Mouse (Mus musculus) forebrain, embryonic 13.5 days (tissue): ENCODE measurements around the gene Chchd4. TPM values are rescaled to one million over a fixed set of nuclear protein-coding genes. Genes with fewer than 3 reads are reported as not detected.
"Not testable (repeated sequence)": the region's sequence is repeated elsewhere in the genome, so short reads cannot be mapped to it uniquely, and the experiment has no call there.

Experiments used
- ATAC-seq: fragments of 200-750 bp; cut with Nextera tagmentation; 2 replicates; pipeline ENCODE4 v1.8.0; 2017
- H3K27ac ChIP-seq: fragments of 300-500 bp; sonication (generic); 2 replicates; pipeline ENCODE4 v1.5.1; 2015; ENCODE audit warnings: inconsistent platforms, mild to moderate bottlenecking, moderate library complexity
- H3K27me3 ChIP-seq: fragments of 300-500 bp; sonication (generic); 2 replicates; pipeline ENCODE4 v1.6.1; 2015; ENCODE audit warnings: mild to moderate bottlenecking, inconsistent platforms
- H3K36me3 ChIP-seq: fragments of 300-500 bp; sonication (generic); 2 replicates; pipeline ENCODE4 v1.6.1; 2015; ENCODE audit warnings: mild to moderate bottlenecking, inconsistent platforms; ENCODE audit not compliant: poor library complexity, severe bottlenecking
- H3K4me1 ChIP-seq: fragments of 300-500 bp; sonication (generic); 2 replicates; pipeline ENCODE4 v1.6.1; 2015; ENCODE audit warnings: inconsistent platforms
- H3K4me2 ChIP-seq: fragments of 300-500 bp; sonication (generic); 2 replicates; pipeline ENCODE4 v1.6.1; 2015; ENCODE audit warnings: inconsistent platforms, mild to moderate bottlenecking, moderate library complexity
- H3K4me3 ChIP-seq: fragments of 300-500 bp; sonication (generic); 2 replicates; pipeline ENCODE4 v1.5.1; 2015; ENCODE audit warnings: mild to moderate bottlenecking, inconsistent platforms
- H3K9ac ChIP-seq: fragments of 300-500 bp; sonication (generic); 2 replicates; pipeline ENCODE4 v1.6.1; 2015; ENCODE audit warnings: mild to moderate bottlenecking, inconsistent platforms
- H3K9me3 ChIP-seq: fragments of 300-500 bp; sonication (generic); replicated peaks from 2 replicates; pipeline ENCODE4 v1.6.1; 2016; ENCODE audit warnings: inconsistent platforms
- WGBS: fragments of 180-500 bp; shearing (Covaris S2); methylation state at CpG from one replicate; pipeline ENCODE4 v1.1.7; 2015; 5-methylcytosine and 5-hydroxymethylcytosine counted together
- polyA plus RNA-seq: library from polyadenylated mRNA; unstranded; fragments of >200 nt; fragmentation: Nextera tagmentation; extraction: Ambion mirVana; gene quantifications from 2 replicates; pipeline ENCODE4 v1.2.1, GENCODE M21; 2015

Gene Chchd4
- polyA plus RNA-seq, 1 experiment from 2014 or later, result 27.3 TPM

DNA sequence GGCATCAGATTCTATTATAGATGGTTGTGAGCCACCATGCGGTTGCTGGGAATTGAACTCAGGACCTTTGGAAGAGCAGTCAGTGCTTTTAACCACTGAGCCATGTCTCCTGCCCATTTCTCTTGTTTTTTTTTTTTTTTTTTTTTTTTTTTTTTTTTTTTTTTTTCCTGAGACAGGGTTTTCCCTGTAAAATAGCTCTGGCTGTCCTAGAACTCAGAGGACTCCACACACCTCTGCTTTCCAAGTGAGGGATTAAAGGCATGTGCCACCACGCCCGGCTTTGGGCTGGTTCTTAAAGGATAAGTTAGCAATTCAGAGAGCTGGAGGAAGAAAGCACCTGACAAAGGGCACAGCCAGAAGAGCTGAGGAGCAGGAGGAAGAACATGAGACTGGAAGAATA, 1.9 kb downstream of the Chchd4 start:
- not testable (repeated sequence) for H3K4me3 ChIP-seq, ATAC-seq
- WGBS, result 86% methylated on average over 3 of the region's 3 CpGs

DNA sequence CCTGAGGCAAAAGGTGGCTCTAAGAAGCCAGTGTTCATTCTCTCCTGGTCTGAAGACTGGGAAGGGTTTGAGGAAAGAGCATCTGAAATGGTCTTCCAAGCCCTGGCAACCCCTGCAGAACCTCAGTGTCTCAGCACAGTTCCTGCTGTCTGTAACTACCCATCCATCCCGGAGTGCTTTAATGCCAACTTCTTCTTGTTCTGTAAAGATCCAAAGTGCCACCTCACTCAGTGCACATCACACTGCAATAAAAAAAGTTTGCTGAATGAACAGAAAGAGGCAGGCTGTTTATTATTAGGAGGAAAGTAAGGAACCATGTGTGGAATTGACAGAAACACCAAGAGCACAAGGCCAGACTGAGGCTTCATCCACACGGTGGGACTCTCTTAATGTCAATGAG, 2.6 kb downstream of the Chchd4 start:
- H3K9me3 ChIP-seq, result no peaks in the 10 kb centered on the region
- no peak for ATAC-seq
- H3K27ac ChIP-seq, result no peak overlapping the region
- no peak overlapping the region for H3K9ac ChIP-seq
- H3K4me1 ChIP-seq, result peaks cover 31% of the 10 kb centered on the region
- no peaks in the 10 kb centered on the region for H3K27me3 ChIP-seq
- 95% methylated on average over 2 of the region's 2 CpGs for WGBS
- H3K4me3 ChIP-seq, result no peak overlapping the region
- peaks cover 34% of the 10 kb centered on the region for H3K36me3 ChIP-seq
- H3K4me2 ChIP-seq, result no peak overlapping the region

More for the DNA sequence above, 1.9 kb downstream of the Chchd4 start:
- Histone ChIP-seq H3K4me1 (peaks cover 33% of the 10 kb centered on the region), H3K36me3 (peaks cover 32% of the 10 kb centered on the region)
- not testable (repeated sequence) for H3K4me2 ChIP-seq, H3K9ac ChIP-seq, H3K9me3 ChIP-seq, H3K27me3 ChIP-seq, H3K27ac ChIP-seq

DNA sequence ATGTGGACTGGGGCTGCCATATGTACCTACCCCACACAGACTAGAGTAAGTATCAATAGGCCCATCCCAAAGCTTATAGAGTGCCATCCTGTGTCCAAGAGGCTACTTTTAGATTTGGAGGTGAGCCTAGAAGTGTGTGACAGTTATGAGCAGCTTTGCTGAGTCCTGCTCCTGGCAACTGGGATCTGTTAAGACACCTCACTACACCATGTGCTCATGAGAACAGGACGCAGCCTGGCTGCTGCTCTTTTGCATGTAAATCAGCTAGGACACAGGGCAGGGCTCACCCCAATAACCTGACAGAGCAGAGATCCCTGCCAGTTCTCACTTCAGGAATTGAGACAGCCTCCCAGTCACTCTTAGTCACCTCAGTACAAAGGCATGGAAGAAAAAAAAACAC, 6.2 kb downstream of the Chchd4 start:
- no peak overlapping the region for H3K4me2 ChIP-seq
- H3K4me3 ChIP-seq, result no peak overlapping the region
- H3K27me3 ChIP-seq, result no peaks in the 10 kb centered on the region
- WGBS, result 84% methylated on average over 1 of the region's 1 CpGs
- no peaks in the 10 kb centered on the region for H3K9me3 ChIP-seq
- no peak for ATAC-seq
- H3K27ac ChIP-seq, result no peak overlapping the region
- no peak overlapping the region for H3K9ac ChIP-seq
- H3K4me1 ChIP-seq, result peaks cover 6% of the 10 kb centered on the region
- peaks cover 65% of the 10 kb centered on the region for H3K36me3 ChIP-seq

DNA sequence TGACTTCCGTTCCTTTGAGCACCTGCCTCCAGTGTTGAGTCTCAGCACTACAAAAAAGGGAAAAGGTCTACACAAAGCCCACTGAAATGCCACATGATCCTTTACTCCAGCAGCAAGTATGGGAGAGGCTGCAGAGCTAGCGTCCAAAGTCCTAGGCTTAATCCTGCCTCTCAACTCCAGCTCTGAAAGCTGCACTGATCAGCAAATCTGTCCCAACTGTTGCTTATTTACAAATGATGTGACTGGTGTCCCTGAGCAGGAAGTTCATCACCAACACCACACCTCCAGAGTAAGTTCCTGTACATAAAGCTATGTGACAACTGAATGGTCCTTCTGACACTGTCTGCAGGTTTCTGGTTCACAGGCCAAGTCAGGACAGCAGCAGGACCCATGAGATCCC, 7.6 kb downstream of the Chchd4 start:
- Histone ChIP-seq H3K4me1 (no peaks in the 10 kb centered on the region), H3K4me3 (no peak overlapping the region), H3K27ac (no peak overlapping the region), H3K9ac (no peak overlapping the region), H3K9me3 (no peaks in the 10 kb centered on the region), H3K4me2 (no peak overlapping the region), H3K36me3 (peaks cover 65% of the 10 kb centered on the region), H3K27me3 (no peaks in the 10 kb centered on the region)
- no peak for ATAC-seq
- WGBS, result 91% methylated on average over 2 of the region's 2 CpGs

DNA sequence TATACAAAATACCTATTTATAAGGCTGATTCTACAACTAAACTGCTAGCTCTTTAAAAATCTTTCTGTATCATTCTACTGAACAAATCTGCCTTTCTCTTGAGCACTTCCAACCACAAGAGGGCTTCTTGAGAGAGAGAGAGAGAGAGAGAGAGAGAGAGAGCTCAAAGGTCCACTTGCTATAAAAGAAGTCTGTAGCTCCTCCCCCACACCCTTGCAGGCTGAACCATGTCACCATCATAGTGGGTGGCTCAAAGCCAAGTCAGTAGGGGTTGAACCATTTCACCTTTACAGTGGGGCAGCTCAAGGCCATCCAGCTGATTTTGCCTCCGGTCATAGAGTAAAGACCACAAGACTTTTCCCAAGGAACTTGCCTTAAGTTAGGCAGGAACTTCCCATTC, 13.9 kb downstream of the Chchd4 start:
- H3K9ac ChIP-seq, result no peak overlapping the region
- H3K9me3 ChIP-seq, result no peaks in the 10 kb centered on the region
- H3K27ac ChIP-seq, result no peak overlapping the region
- H3K4me2 ChIP-seq, result no peak overlapping the region
- H3K36me3 ChIP-seq, result peaks cover 20% of the 10 kb centered on the region
- no peaks in the 10 kb centered on the region for H3K27me3 ChIP-seq
- H3K4me3 ChIP-seq, result no peak overlapping the region
- 87% methylated on average over 1 of the region's 1 CpGs for WGBS
- H3K4me1 ChIP-seq, result no peaks in the 10 kb centered on the region
- ATAC-seq, result no peak

DNA sequence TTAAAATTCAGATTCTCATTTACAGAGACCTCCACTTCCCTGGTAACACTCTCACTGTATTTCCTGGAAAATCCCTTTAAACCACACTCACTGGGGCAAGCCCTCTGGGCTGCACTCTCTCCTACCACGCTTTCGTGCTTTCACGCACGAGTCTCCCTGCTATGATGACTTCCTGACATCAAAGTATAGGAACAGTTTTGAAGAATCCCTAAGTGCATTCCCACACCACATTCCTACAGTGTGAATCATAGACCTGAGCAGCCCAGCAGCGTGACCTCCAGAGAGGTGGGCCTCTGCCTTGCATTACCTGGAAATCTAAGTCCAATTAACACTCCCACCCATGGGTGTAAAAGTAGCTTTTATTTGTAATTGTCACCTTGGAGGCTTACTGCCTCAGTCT, 18.8 kb downstream of the Chchd4 start:
- no peaks in the 10 kb centered on the region for H3K9me3 ChIP-seq
- H3K9ac ChIP-seq, result no peak overlapping the region
- H3K27ac ChIP-seq, result no peak overlapping the region
- ATAC-seq, result no peak
- H3K4me1 ChIP-seq, result no peaks in the 10 kb centered on the region
- H3K4me3 ChIP-seq, result no peak overlapping the region
- 74% methylated on average over 5 of the region's 5 CpGs for WGBS
- no peaks in the 10 kb centered on the region for H3K36me3 ChIP-seq
- no peak overlapping the region for H3K4me2 ChIP-seq
- no peaks in the 10 kb centered on the region for H3K27me3 ChIP-seq

DNA sequence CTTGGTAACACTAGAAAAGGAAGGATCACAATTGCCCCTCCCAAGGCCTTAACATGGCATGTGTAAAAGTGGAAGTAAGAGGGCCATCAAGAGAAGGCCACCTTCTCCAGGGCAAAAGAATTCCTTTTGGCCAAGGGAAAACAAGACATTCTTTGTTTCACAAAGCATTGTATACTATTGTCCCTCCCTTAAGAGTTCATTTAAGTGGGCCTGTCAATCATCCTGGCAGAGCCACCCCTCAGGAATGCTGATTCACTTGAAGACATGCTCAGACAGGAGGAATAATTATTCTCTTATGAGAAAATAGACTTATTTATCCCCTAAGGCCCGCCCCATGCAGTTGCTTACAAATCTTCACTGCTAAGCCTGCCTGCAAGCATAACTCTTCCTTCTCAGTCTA, 21.3 kb downstream of the Chchd4 start:
- Histone ChIP-seq H3K9me3 (no peaks in the 10 kb centered on the region), H3K27me3 (peaks cover 7% of the 10 kb centered on the region; the same call in 1 of the 2 replicates), H3K4me1 (no peaks in the 10 kb centered on the region), H3K4me3 (no peak overlapping the region), H3K27ac (no peak overlapping the region), H3K9ac (no peak overlapping the region), H3K4me2 (no peak overlapping the region), H3K36me3 (no peaks in the 10 kb centered on the region)
- 66% methylated on average over 1 of the region's 1 CpGs for WGBS
- ATAC-seq, result no peak

DNA sequence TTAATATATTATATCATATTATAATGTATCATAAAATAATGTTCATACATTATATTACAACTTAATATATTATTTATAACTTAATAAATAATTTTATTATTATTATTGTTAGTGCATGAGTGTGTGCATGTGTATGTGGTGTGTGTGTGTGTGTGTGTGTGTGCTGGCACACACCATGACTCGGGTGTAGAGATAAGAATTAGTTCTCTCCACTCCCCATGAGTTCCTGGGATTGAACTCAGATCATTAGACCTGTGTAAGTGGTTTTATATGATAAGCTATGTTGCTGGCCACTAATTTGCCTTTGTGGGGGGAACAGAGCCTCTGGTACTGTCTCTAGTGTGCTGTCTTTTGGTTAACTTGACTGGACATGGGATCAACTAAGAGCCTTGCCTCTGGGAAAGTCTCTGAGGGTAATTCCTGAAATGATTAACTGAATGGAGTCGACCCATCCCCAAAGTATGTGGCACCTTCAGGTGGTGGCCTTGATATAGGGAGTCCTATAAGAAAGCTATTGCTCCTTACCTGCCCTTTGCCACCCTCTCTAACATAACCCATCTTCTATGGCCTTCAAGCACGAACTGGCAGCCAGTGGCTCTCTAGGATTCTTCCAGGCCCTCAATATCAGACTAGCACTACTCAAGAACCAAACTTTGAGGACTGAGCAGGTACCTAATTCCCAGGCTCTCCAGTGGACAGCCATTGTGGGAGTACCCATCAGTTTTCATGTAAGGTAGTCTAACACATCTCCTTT, 23.7 kb downstream of the Chchd4 start:
- 54% methylated on average over 3 of the region's 3 CpGs for WGBS
- H3K4me3 ChIP-seq, result no peak overlapping the region
- H3K9me3 ChIP-seq, result no peaks in the 10 kb centered on the region
- no peak overlapping the region for H3K27ac ChIP-seq
- no peaks in the 10 kb centered on the region for H3K4me1 ChIP-seq
- H3K4me2 ChIP-seq, result no peak overlapping the region
- H3K27me3 ChIP-seq, result peaks cover 7% of the 10 kb centered on the region; the same call in 1 of the 2 replicates
- H3K36me3 ChIP-seq, result no peaks in the 10 kb centered on the region
- H3K9ac ChIP-seq, result no peak overlapping the region
- no peak for ATAC-seq

DNA sequence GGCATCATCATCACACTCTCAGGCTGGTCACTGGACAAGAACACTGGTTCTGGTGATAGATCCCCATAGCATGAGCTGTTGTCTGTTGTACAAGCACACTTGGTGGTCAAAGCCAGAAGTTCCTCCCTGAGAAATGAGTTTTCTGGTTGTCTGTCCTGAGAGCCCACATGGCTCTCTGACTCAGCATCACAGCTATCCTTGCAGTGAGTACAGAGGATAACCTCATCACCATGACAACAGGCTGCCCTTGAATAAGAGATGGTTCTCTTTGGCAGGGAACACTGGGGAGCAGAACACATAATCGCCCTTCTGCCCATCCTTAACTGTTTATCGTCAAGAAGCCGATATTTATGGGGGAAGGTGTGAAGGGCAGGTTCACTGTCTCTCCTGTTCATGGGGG, 28.0 kb downstream of the Chchd4 start:
- H3K27me3 ChIP-seq, result peaks cover 7% of the 10 kb centered on the region; the same call in 1 of the 2 replicates
- H3K4me3 ChIP-seq, result no peak overlapping the region
- no peak overlapping the region for H3K9ac ChIP-seq
- no peak overlapping the region for H3K4me2 ChIP-seq
- H3K4me1 ChIP-seq, result peaks cover 7% of the 10 kb centered on the region
- no peaks in the 10 kb centered on the region for H3K36me3 ChIP-seq
- no peak for ATAC-seq
- H3K27ac ChIP-seq, result no peak overlapping the region
- no peaks in the 10 kb centered on the region for H3K9me3 ChIP-seq
- WGBS, result 76% methylated on average over 3 of the region's 3 CpGs

DNA sequence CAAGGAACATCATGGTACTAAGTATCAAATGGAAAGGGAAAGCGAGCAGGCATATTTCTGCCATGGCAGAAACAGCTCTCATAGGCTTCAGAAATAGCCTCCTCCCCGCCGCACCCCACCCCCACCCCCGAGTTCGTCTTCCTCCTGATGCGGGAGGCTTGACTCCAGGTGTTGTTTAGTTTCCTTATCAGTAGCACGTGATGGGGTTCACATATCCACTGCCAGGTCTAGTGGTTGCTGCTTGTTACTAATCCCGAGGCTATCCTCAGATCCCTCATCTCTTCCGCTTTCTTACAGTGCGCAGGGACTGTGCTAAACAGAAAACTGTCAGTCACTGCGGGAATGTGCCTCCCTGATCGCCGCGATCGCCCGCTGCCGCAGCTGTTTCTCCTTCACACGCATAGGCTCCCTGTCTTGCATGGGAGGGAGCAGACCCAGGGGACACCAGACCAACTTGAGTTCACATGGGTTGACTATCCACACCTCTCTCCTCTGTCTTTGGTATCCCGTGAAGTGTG, 32.1 kb downstream of the Chchd4 start:
- Histone ChIP-seq H3K36me3 (no peaks in the 10 kb centered on the region), H3K9me3 (no peaks in the 10 kb centered on the region), H3K27ac (peak overlapping the region; percentile 32; the same call in 1 of the 2 replicates), H3K27me3 (peaks cover 20% of the 10 kb centered on the region), H3K9ac (peak overlapping the region; percentile 71), H3K4me2 (peak overlapping the region; percentile 83), H3K4me1 (peaks cover 8% of the 10 kb centered on the region), H3K4me3 (peak overlapping the region; percentile 58)
- 4% methylated on average over 19 of the region's 19 CpGs for WGBS
- peak; percentile 58 for ATAC-seq

DNA sequence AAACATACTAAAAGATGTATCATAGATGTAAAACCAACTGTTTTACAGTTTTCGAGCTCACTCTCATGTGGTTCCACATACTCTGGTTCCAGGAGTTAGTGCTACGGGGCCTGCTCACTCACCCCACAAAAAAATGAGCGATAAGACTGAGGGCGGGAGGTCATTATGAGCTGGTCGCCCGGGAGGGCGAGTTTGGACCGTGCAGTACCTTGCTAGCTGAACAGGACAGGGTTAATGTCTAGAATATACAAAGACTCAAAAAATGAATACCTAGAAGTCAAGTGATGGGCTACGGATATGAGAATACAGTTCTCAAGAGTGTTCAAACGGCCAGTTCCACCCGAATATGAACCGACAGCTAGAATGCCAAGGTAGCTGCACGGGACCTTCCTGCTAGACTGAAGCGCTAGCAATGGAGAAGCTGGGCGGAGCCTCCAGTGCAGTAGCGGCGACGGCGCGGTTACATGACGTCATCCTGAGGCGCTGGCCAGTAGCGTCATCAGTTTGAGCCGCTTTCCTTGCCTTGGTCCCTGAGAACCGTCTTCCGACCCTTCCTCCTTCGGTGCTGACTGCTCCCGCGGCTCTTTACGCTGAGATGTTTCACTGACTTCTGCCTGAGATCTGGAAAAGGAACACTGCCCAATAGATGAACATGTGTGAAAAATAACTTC, 32.7 kb downstream of the Chchd4 start:
- peak; percentile 97 for ATAC-seq
- peaks cover 26% of the 10 kb centered on the region for H3K27me3 ChIP-seq
- H3K4me2 ChIP-seq, result peak overlapping the region; percentile 83
- peak overlapping the region; percentile 32; the same call in 1 of the 2 replicates for H3K27ac ChIP-seq
- WGBS, result 2% methylated on average over 30 of the region's 30 CpGs
- no peaks in the 10 kb centered on the region for H3K36me3 ChIP-seq
- peak overlapping the region; percentile 71 for H3K9ac ChIP-seq
- H3K4me1 ChIP-seq, result peaks cover 8% of the 10 kb centered on the region
- H3K4me3 ChIP-seq, result peak overlapping the region; percentile 58
- H3K9me3 ChIP-seq, result no peaks in the 10 kb centered on the region

DNA sequence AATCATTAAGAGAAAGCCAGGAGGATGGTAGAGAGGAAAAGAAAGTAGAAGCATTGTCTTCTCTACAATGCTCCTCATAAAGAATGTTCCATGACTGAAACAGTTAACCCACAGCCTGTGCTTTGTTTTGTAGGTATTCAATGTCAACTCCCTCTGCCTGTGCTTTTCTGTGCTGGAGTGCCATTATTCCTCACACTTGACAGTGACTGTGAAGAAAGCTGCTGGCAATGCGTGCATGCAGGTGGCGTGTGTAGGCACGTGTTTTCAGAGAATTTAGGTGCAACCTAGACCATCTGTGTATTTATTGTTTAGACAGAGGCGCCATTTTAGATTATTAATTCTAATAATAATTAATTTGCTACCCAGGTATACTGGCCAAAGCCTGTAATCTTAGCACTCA, 49.2 kb downstream of the Chchd4 start:
- peaks cover 15% of the 10 kb centered on the region for H3K27me3 ChIP-seq
- H3K4me2 ChIP-seq, result no peak overlapping the region
- no peaks in the 10 kb centered on the region for H3K36me3 ChIP-seq
- no peaks in the 10 kb centered on the region for H3K4me1 ChIP-seq
- 49% methylated on average over 4 of the region's 4 CpGs for WGBS
- no peak overlapping the region for H3K4me3 ChIP-seq
- no peak for ATAC-seq
- no peak overlapping the region for H3K27ac ChIP-seq
- H3K9me3 ChIP-seq, result no peaks in the 10 kb centered on the region
- no peak overlapping the region for H3K9ac ChIP-seq
